Mouse (Mus musculus) CH12.LX (cell line): Measurements from ENCODE around the gene Srsf7. TPM values are rescaled to one million over a fixed set of nuclear protein-coding genes. Genes with fewer than 3 reads are reported as not detected.

Experiments
- DNase-seq: peaks from one replicate; pipeline ENCODE4 v3.0.0-alpha.2; 2013; ENCODE audit errors: extremely low read depth
- H3K27ac ChIP-seq: 2 replicates; pipeline ENCODE4 v1.5.1; 2012; ENCODE audit warnings: low read depth, mild to moderate bottlenecking, control low read depth, moderate library complexity; ENCODE audit not compliant: insufficient read depth
- H3K27me3 ChIP-seq: replicated peaks from 2 replicates; pipeline ENCODE3; 2012; ENCODE audit warnings: inconsistent platforms
- H3K36me3 ChIP-seq, 2 experiments: replicated peaks in 1 of 2; 2 replicates each; pipeline versions ENCODE3 to v1.6.1; 2012; ENCODE audit warnings: inconsistent platforms in 1 of 2, low read length in 1 of 2, mild to moderate bottlenecking in 1 of 2, mixed read lengths in 1 of 2, moderate library complexity in 1 of 2; ENCODE audit not compliant: control insufficient read depth in 1 of 2, insufficient read depth in 1 of 2
- H3K4me1 ChIP-seq, 2 experiments: 2 replicates each; pipeline ENCODE4 v1.6.1; 2012; ENCODE audit warnings: inconsistent platforms in 1 of 2, moderate library complexity in 1 of 2; ENCODE audit not compliant: insufficient read depth in 2 of 2, control insufficient read depth in 1 of 2
- H3K4me2 ChIP-seq: 2 replicates; pipeline ENCODE4 v1.6.1; 2012; ENCODE audit warnings: low read depth, mild to moderate bottlenecking, control low read depth; ENCODE audit not compliant: poor library complexity, insufficient read depth, severe bottlenecking
- H3K4me3 ChIP-seq, 3 experiments: fragments of 150-350 bp in 1 of 3; sonication (generic) in 1 of 3; replicated peaks in 1 of 3; 2 replicates each; pipeline versions ENCODE3 to v1.5.1; 2011 to 2012; ENCODE audit warnings: low read depth in 2 of 3, low read length in 2 of 3, mild to moderate bottlenecking in 2 of 3, moderate library complexity in 2 of 3, control low read depth in 1 of 3, improper control_type of control experiment in 1 of 3, inconsistent platforms in 1 of 3, mixed read lengths in 1 of 3; ENCODE audit not compliant: poor library complexity in 1 of 3
- H3K79me2 ChIP-seq: replicated peaks from 2 replicates; pipeline ENCODE4 v1.6.1; 2012; ENCODE audit warnings: mild to moderate bottlenecking, moderate library complexity; ENCODE audit not compliant: control insufficient read depth, poor library complexity, insufficient read depth, severe bottlenecking; ENCODE audit errors: extremely low read depth
- H3K9ac ChIP-seq: 2 replicates; pipeline ENCODE4 v1.6.1; 2012; ENCODE audit warnings: low read depth, mild to moderate bottlenecking, control low read depth, moderate library complexity; ENCODE audit not compliant: insufficient read depth
- H3K9me3 ChIP-seq: replicated peaks from 2 replicates; pipeline ENCODE3; 2012; ENCODE audit warnings: low read length, inconsistent platforms, mixed read lengths
- BHLHE40 ChIP-seq: IDR thresholded peaks from 2 replicates; pipeline ENCODE4 v1.6.1; 2011; ENCODE audit warnings: mild to moderate bottlenecking, low read depth, low read length, improper control_type of control experiment
- CHD1 ChIP-seq: IDR thresholded peaks from 2 replicates; pipeline ENCODE4 v1.6.1; 2012; ENCODE audit warnings: low read depth, low read length, improper control_type of control experiment, inconsistent platforms
- CHD2 ChIP-seq: IDR thresholded peaks from 2 replicates; pipeline ENCODE4 v1.6.1; 2011; ENCODE audit warnings: low read length, improper control_type of control experiment
- CTCF ChIP-seq, 2 experiments: IDR thresholded peaks in 1 of 2; conservative IDR thresholded peaks in 1 of 2; 2 replicates each; pipeline ENCODE4 v1.5.1; 2011 to 2012; ENCODE audit warnings: low read depth in 2 of 2, low read length in 2 of 2, improper control_type of control experiment in 1 of 2, inconsistent platforms in 1 of 2, mild to moderate bottlenecking in 1 of 2, moderate library complexity in 1 of 2
- E2F4 ChIP-seq: IDR thresholded peaks from 2 replicates; pipeline ENCODE4 v1.6.1; 2011; ENCODE audit warnings: low read depth, low read length, improper control_type of control experiment; ENCODE audit not compliant: insufficient replicate concordance
- ELF1 ChIP-seq: IDR thresholded peaks from 2 replicates; pipeline ENCODE4 v1.6.1; 2014; ENCODE audit warnings: low read depth, mild to moderate bottlenecking, inconsistent platforms, low read length, improper control_type of control experiment
- EP300 ChIP-seq: IDR thresholded peaks from 2 replicates; pipeline ENCODE4 v1.6.1; 2011; ENCODE audit warnings: low read length, improper control_type of control experiment
- GABPA ChIP-seq: IDR thresholded peaks from 2 replicates; pipeline ENCODE4 v1.6.1; 2012; ENCODE audit warnings: low read depth, low read length, improper control_type of control experiment, inconsistent platforms; ENCODE audit not compliant: insufficient replicate concordance
- IRF4 ChIP-seq: IDR thresholded peaks from 2 replicates; pipeline ENCODE4 v1.6.1; 2014; ENCODE audit warnings: low read depth, mild to moderate bottlenecking, inconsistent platforms, low read length, improper control_type of control experiment
- JUND ChIP-seq: conservative IDR thresholded peaks from 2 replicates; pipeline ENCODE4 v1.6.1; 2011; ENCODE audit warnings: low read depth, low read length, improper control_type of control experiment
- MAFK ChIP-seq: IDR thresholded peaks from 2 replicates; pipeline ENCODE4 v1.6.1; 2011; ENCODE audit warnings: low read length, improper control_type of control experiment; ENCODE audit not compliant: insufficient replicate concordance
- MAX ChIP-seq: IDR thresholded peaks from 2 replicates; pipeline ENCODE4 v1.6.1; 2011; ENCODE audit warnings: low read length, improper control_type of control experiment
- MAZ ChIP-seq: IDR thresholded peaks from 2 replicates; pipeline ENCODE4 v1.6.1; 2012; ENCODE audit warnings: low read depth, mild to moderate bottlenecking, inconsistent platforms, low read length, improper control_type of control experiment, moderate library complexity
- MXI1 ChIP-seq: IDR thresholded peaks from 2 replicates; pipeline ENCODE4 v1.6.1; 2011; ENCODE audit warnings: mild to moderate bottlenecking, low read depth, low read length, improper control_type of control experiment
- MYC ChIP-seq: IDR thresholded peaks from 2 replicates; pipeline ENCODE4 v1.6.1; 2011; ENCODE audit warnings: low read depth, mild to moderate bottlenecking, improper control_type of control experiment, low read length
- NELFE ChIP-seq: IDR thresholded peaks from 2 replicates; pipeline ENCODE4 v1.6.1; 2011; ENCODE audit warnings: low read depth, low read length, improper control_type of control experiment
- NRF1 ChIP-seq: IDR thresholded peaks from 2 replicates; pipeline ENCODE4 v1.6.1; 2014; ENCODE audit warnings: low read depth, mild to moderate bottlenecking, inconsistent platforms, low read length, improper control_type of control experiment, moderate library complexity
- PAX5 ChIP-seq: IDR thresholded peaks from 2 replicates; pipeline ENCODE4 v1.6.1; 2012; ENCODE audit warnings: low read length, inconsistent platforms, mixed read lengths
- POLR2A ChIP-seq: IDR thresholded peaks from 2 replicates; pipeline ENCODE4 v1.6.1; 2011; ENCODE audit warnings: low read depth, mild to moderate bottlenecking, improper control_type of control experiment, low read length
- POLR2AphosphoS2 ChIP-seq: IDR thresholded peaks from 2 replicates; pipeline ENCODE4 v1.6.1; 2011; ENCODE audit warnings: low read depth, low read length, improper control_type of control experiment
- RCOR1 ChIP-seq: conservative IDR thresholded peaks from 2 replicates; pipeline ENCODE4 v1.6.1; 2012; ENCODE audit warnings: low read depth, mild to moderate bottlenecking, inconsistent platforms, low read length, improper control_type of control experiment
- SMC3 ChIP-seq: IDR thresholded peaks from 2 replicates; pipeline ENCODE4 v1.6.1; 2011; ENCODE audit warnings: low read depth, low read length, improper control_type of control experiment
- TBP ChIP-seq: conservative IDR thresholded peaks from 2 replicates; pipeline ENCODE4 v1.6.1; 2011; ENCODE audit warnings: low read depth, low read length, improper control_type of control experiment
- UBTF ChIP-seq: IDR thresholded peaks from 2 replicates; pipeline ENCODE4 v1.6.1; 2012; ENCODE audit warnings: low read depth, mild to moderate bottlenecking, inconsistent platforms, low read length, improper control_type of control experiment, moderate library complexity
- USF1 ChIP-seq: IDR thresholded peaks from 2 replicates; pipeline ENCODE4 v1.6.1; 2014; ENCODE audit warnings: low read depth, mild to moderate bottlenecking, inconsistent platforms, low read length, improper control_type of control experiment
- USF2 ChIP-seq: conservative IDR thresholded peaks from 2 replicates; pipeline ENCODE4 v1.6.1; 2011; ENCODE audit warnings: low read depth, low read length, improper control_type of control experiment
- ZC3H11A ChIP-seq: IDR thresholded peaks from 2 replicates; pipeline ENCODE4 v1.6.1; 2012; ENCODE audit warnings: low read depth, mild to moderate bottlenecking, inconsistent platforms, low read length, improper control_type of control experiment
- ZMIZ1 ChIP-seq: IDR thresholded peaks from 2 replicates; pipeline ENCODE4 v1.6.1; 2012; ENCODE audit warnings: low read depth, mild to moderate bottlenecking, inconsistent platforms, low read length, improper control_type of control experiment
- dilution Hi-C: fragments of 300-500 bp; cut with MboI; formaldehyde crosslinking; loops from 2 replicates; pipeline ENCODE4 v1.14.3; 2020; ENCODE audit warnings: low sequenced_read_pairs; ENCODE audit not compliant: extremely low pct_unique_long_range_greater_than_20kb, extremely low pct_ligation_motif_present
- in situ Hi-C: fragments of 300-500 bp; cut with MboI; formaldehyde crosslinking; loops from 3 replicates; pipeline ENCODE4 v1.14.3; 2019; ENCODE audit warnings: low sequenced_read_pairs, low pct_ligation_motif_present, low pct_unique_long_range_greater_than_20kb, mixed read lengths
- polyA plus RNA-seq: library from polyadenylated mRNA; unstranded; fragments of >175 nt; gene quantifications from 2 replicates; pipeline ENCODE4 v1.2.1, GENCODE M21; 2012; ENCODE audit warnings: low read depth; ENCODE audit not compliant: insufficient read length
- total RNA-seq, 2 experiments: library from RNA; depleted of rRNA; stranded (reverse); fragments of 300-350 nt in 1 of 2; fragments of >200 nt in 1 of 2; gene quantifications; 2 replicates each; pipeline ENCODE4 v1.2.3; 2012 to 2014

The Srsf7 gene
- total and polyA plus RNA-seq, 3 experiments: 268 to 442 (median 383) TPM

GRCm38 (mm10) chr17:80221890-80222628 lies 15.0 kb upstream of the Srsf7 start (continued):
- TF ChIP-seq CHD2 (no peak), MXI1 (peak; percentile 64; the same call in 1 of the 2 replicates), ZC3H11A (no peak), MAFK (0 out of 2 replicates have a peak, but pooled peaks have one; percentile 31), USF1 (no peak; the same call in 1 of the 2 replicates), CTCF (conservative IDR thresholded peaks at IDR 0.05 in 1 of 2, IDR thresholded peaks at IDR 0.05 in 1 of 2; ENCODE audit: low read depth in 2 of 2, low read length in 2 of 2) (peak; percentile 24 to 69; a peak in 3 of 4 replicates), BHLHE40 (peak; percentile 11; the same call in 1 of the 2 replicates), CHD1 (no peak), UBTF (no peak), POLR2A (no peak), TBP (no peak), IRF4 (peak; percentile 77), MAZ (peak; percentile 40; the same call in 1 of the 2 replicates), MYC (peak; percentile 45; the same call in 1 of the 2 replicates), SMC3 (peak; percentile 28; the same call in 1 of the 2 replicates), RCOR1 (0 out of 2 replicates have a peak, but pooled peaks have one; percentile 28), NELFE (no peak), MAX (peak; percentile 68), ELF1 (no peak; the same call in 1 of the 2 replicates), ZMIZ1 (no peak)

GRCm38 (mm10) chr17:80221202-80221601 lies 14.1 kb upstream of the Srsf7 start:
- in situ Hi-C loops: no loop called here
- TF ChIP-seq E2F4: no peak
- TF ChIP-seq GABPA: no peak
- TF ChIP-seq CHD1: no peak
- TF ChIP-seq USF2: no peak
- TF ChIP-seq PAX5: no peak
- TF ChIP-seq NRF1: no peak
- no peak for TF ChIP-seq EP300
- TF ChIP-seq MAFK: no peak
- no peak for TF ChIP-seq POLR2AphosphoS2
- no peak for TF ChIP-seq MYC
- TF ChIP-seq ZMIZ1: no peak
- TF ChIP-seq NELFE: no peak
- no peak for TF ChIP-seq BHLHE40
- TF ChIP-seq POLR2A: no peak
- TF ChIP-seq ELF1: no peak
- no peak for TF ChIP-seq JUND
- Histone ChIP-seq H3K9ac (no peak overlapping the region), H3K36me3 (no peaks in the 10 kb centered on the region), H3K4me1 (peaks cover 5 to 27% of the 10 kb centered on the region in 2 experiments; a peak in 3 of 4 replicates), H3K27ac (no peak overlapping the region), H3K4me3 (no peak overlapping the region), H3K9me3 (no peaks in the 10 kb centered on the region), H3K4me2 (no peak overlapping the region; the same call in 1 of the 2 replicates), H3K27me3 (no peaks in the 10 kb centered on the region), H3K79me2 (peaks cover 12% of the 10 kb centered on the region)
- dilution Hi-C loops: no loop called here
- no peak for DNase-seq
